Mouse (Mus musculus) skeletal muscle tissue, adult 2 months (tissue): ENCODE data around the gene Cep128.
A peak's percentile ranks its signal among the peaks of the same experiment; 100 is the strongest.

Experiments
- DNase-seq: peaks from one replicate; pipeline ENCODE4 v3.0.0-alpha.2; 2012; ENCODE audit warnings: low read depth, low spot score

Gene Cep128

GRCm38 (mm10) chr12:91312591-91312990 is 71.6 kb downstream of the Cep128 start:
- DNase-seq, result no peak

GRCm38 (mm10) chr12:91307733-91308132 is 76.5 kb downstream of the Cep128 start:
- DNase-seq, result no peak

GRCm38 (mm10) chr12:91305769-91306168 is 78.4 kb downstream of the Cep128 start:
- DNase-seq, result no peak

DNA sequence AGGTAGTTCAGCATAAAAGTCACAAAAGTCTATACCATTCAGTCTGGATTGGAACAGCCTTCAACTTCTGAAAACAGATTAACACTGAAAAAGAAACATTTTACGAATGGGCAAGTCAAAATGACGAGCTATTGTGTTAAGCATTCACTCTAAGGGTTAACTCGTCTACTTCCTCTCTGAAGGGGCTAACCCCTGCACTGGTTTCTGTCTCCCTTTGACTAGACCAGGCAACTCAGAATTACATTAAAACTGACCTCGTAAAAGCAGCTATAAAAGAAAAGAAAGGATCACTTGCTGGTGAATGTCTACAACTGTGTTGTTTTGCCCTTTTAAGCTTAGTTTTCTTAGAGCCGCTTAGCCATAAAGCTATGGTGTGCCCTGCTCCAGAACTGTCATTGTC is 79.2 kb downstream of the Cep128 start:
- no peak for DNase-seq

DNA sequence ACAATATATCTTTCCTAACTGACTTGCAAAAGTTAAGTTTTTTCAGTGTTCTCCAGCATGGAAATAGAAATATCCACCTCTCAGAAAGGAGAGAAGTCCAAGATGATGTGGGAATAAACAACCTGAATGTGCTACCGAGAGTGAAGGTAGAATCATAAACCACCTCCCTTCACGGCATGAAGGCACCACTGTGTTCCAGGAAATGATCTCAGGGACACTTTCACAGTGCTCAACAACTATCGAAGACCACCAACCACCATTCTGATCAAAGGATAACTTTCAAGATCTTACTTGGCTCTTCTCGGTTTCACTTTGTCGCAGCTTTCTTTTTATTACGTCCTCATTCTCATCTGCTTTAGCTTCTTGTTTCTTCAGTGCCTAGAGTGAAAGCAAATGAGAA is 85.5 kb downstream of the Cep128 start:
- no peak for DNase-seq

DNA sequence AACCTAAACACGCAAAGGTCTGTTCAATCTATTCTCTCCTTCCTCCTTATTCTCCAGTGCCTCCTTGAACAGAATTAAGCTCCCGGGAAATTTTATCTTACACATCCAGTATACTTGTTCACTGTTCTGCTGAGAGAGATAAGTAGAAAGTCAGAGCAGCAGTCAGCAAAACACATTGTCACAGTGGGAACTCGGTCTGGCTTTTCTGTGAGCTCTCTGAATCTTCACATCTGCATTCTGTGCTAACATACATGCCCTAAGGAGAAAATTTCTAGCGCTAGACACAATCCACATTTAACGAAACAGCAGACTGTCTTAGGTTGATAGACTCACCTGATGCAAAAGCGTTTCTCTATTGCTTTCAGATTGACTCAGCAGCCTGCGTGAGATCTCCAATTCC is 88.3 kb downstream of the Cep128 start:
- DNase-seq, result no peak

DNA sequence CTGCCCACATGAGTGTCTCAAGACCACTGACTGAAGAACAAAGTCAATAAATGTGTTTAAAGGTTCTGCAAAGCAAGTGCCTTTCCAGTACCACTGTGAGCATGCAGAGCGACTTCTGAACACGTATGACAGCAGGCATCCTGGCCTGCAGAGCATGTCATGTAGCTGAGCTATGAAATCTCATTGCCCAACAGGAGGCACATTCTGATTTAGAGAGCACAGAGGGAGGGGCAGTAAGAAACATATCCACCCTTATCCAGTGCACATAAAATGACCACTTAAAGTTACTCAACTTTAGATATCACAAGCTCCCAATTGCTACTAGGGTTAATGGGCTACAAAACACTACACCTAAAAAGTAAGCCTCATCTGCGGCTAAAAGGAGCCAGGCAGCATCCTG is 88.8 kb downstream of the Cep128 start:
- DNase-seq, result no peak

- no peak for DNase-seq
Observed at GRCm38 (mm10) chr12:91273936-91274335, 110.3 kb downstream of the Cep128 start.

DNA sequence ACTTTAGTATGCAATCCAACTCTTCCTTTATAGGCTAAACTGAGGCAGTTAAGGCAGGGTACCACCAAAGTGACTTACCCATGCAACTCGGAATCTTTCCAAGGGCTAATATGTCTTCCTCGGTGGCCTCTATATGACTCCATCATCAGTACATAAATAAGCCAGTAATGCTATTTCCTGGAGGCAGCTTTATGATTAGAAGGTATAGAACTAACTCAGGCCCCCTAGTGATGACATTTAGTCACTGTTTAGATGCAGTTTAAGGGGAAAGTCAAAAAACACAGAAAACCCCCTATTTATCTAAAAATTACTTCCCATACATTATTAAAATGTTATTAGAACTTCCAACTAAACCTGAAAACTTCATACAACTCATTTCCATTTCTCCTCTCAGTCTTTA is 114.6 kb downstream of the Cep128 start:
- DNase-seq, result no peak

DNA sequence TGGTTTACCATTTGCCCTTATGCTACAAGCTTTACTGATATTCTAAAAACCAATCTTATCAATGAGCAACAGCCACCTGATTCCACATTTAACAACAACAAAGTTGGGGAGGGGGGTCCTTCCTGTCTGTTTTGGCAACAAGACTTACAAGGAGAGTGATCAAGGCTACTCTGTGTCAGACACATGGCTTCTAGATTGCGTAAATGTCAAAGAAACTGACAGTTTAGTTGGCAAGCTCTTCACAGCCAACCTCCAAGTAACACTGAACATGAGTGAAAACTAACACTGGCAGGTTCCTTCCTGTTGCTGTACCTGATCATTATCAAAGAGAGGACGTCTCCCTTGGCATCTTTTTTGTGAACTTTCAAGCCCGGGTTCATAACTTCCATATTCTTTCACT is 115.2 kb downstream of the Cep128 start:
- no peak for DNase-seq

GRCm38 (mm10) chr12:91266014-91266413 is 118.2 kb downstream of the Cep128 start:
- no peak for DNase-seq

DNA sequence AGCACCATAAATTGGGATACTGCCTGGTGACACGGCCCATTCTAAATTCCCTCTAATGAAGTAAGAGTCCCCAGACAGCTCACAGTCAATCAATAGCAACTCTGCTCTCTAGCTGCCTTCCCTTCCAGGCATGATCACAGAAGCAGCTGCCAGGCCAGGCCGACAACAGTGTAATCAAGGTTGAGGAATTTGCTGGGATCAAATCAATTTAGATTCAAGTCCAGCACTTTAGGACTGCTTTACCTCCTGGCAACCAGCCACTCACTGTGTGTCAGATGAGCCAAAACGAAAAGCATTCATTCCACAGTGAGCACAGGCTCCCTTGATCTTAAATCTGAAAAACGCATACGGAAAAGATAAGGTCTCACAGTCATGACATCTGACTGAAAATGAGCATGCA is 118.7 kb downstream of the Cep128 start:
- DNase-seq, result no peak

DNA sequence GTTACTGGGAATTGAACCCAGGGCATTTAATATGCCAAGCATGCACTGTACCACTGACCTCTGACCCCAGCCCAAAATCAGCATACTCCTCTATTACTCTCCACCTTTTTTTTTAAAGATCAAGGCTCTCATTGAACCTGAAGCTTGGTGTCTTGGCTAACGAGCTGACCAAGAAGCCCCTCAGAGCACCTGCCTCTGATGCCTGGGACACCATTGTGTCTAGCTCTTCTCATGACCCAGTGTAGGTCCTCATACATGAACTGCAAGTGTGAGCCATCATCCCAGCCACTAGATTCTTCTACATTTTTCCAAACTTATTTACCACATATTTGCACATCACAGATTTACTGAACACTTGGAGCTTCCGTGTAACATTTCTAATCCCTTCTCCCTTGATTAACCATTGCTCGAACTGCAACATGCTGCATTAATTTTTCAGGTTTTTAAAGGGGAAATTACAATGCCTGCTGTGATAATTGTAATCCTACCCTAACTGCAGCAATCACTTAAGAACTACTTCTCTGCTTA is 119.3 kb downstream of the Cep128 start:
- no peak for DNase-seq

GRCm38 (mm10) chr12:91263705-91264104 is 120.5 kb downstream of the Cep128 start:
- no peak for DNase-seq

DNA sequence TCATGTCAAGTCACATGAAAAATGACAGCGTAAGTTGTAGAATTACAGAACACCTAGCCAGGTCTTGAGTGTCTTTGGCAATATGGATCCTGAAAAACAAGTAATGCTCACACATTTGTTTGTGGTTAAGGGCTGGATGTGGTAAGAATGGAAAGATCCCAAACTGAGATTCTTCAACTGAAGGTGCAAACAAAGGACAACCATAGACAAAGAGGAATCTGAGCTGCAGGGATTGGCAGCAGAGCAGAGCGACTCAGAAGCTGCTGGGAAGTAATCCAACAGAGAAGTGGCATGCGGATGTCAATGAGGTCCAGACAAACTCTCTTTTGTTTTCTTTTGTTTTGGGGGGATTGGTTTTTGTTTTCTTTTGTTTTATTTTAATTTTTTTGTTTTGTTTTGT is 121.4 kb downstream of the Cep128 start:
- no peak for DNase-seq

DNA sequence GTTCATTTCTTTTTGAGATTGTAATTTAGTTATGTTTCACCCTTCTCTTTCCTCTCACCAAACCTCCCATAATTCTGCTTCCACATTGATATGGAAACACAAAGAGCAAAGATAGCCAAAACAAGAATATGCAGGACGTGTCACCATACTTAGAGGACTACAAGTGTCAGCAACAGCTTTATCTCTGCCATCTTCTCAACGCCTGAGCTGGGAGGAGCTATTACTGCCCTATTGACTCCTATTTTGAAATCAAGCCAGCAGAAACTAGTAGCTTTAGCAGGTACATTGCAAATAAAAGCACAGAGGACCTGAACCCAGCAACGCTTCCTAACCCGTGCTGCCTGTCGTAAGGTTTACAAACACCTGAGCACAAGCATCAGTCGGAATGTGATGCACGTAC is 127.9 kb downstream of the Cep128 start:
- DNase-seq, result no peak

- peak; percentile 21 for DNase-seq
Observed at GRCm38 (mm10) chr12:91254831-91255230, 129.4 kb downstream of the Cep128 start.

DNA sequence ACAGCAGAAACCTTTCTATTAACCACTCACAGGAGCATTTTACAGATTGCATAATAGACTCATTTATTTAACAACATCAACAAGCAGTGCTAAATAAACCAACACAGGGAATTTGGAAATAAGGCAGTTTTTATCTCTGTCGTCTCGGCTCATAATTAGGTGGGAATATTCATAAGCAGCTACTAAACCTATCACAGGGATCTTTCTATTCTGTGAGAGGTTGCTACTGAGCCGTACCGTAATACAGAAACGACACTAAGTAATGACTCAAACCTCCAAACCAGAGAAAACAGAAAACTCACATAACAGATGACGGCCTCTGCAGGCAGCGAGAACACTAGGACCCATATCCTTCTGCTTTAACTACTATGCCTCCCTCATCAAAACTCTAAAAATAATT is 163.6 kb downstream of the Cep128 start:
- DNase-seq, result no peak

DNA sequence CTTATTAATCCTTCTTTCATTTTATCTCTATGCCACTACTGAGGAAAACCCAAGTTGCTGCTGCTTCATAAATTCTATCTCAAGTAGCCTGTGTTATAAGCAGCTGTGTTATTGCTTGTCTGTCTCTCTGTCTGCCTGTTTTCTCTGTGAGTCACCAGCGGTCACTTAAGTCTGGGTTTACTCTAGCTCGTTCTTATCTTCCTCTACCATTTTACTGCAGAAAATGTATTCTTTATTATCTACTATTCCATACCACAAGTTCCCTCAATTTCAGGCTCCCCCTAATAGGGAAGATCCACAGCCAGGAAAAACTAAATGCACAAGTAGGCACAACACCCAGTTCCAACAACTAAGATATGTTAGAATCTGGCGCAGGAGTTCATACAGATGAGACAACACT is 178.7 kb downstream of the Cep128 start:
- DNase-seq, result no peak

GRCm38 (mm10) chr12:91204330-91204729 is 179.9 kb downstream of the Cep128 start:
- no peak for DNase-seq

DNA sequence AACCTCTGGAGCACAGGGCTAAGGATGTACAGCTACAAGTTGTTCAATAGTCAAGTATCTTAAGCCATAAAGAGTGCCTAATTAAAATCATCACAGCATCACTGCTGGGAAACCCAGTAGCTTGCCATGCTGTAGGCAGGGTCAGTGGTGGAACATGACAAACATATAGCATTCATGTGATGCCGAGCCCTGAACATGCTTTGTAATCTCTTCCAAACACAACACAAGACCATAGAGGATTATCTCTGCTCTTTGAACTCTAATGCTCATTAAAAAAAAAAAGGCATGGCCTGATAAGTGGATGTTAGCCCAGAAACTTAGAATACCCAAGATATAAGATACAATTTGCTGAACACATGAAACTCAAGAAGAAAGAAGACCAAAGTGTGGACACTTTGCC is 181.7 kb downstream of the Cep128 start:
- DNase-seq, result no peak

GRCm38 (mm10) chr12:91189111-91189510 is 195.1 kb downstream of the Cep128 start:
- no peak for DNase-seq

DNA sequence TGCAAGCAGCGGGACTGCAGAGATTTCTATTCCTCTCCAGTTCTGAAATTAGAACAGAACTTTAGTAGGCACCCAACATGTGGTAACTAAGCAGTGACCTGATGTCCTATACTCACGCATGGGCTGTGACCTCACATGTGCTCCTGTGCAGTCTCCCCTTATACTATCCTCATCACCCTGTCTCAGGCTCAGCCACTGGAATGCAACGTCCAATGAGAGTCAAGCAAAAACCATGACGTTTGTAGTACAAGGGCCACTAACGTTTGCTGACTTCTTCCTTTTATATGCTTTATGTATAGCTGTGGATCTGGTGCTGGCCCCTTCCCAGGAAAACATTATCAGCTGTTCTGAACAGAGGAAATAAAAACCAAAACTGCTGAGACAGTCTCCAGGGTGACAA is 198.6 kb downstream of the Cep128 start:
- no peak for DNase-seq

DNA sequence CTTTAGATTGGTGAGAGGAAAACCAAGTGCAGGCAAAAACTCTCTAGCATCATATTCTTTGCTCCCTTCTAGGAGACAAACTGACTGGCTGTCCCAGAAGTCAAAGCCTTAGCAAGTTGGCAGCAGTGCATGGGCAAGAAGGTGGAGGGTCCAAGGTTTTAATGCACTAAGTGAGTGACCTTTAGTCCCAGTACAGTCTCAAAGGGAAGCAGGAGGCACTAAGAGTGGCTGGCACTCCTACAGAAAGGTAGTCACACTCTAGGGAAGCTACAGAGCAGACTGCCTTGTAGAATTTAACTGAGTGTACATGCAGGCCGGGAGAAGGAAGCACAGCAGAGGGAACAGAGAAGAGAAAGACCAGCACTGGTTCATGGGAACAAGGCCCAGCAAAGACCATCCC is 199.6 kb downstream of the Cep128 start:
- no peak for DNase-seq

DNA sequence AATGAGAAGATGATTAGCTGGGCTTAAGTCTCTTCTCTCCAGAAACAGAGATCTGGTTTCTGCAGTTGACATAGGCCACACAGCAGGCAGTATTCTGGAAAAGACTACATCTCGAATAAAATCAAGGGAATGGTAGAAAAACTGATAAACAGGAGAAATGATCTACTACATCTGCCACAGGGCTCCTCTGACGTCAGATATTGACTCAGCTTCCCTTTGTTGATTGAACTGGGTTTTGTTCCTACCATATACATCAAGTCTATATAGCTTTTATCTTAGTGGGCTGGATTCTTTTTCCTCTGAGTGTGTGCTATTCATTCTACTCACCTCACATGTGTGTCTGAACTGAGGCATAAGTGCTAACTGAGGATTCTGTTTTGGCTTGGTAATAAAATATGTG is 200.3 kb downstream of the Cep128 start:
- DNase-seq, result no peak
